Mouse (Mus musculus) heart, adult 18-20 months (tissue): Measurements from ENCODE around the gene Fcgr3. TPM values are rescaled to one million over a fixed set of nuclear protein-coding genes. Genes with fewer than 3 reads are reported as not detected.

Experiments
- DNase-seq, 2 experiments: peaks; one replicate each; pipeline ENCODE4 v3.0.0; 2021 to 2022; ENCODE audit warnings: mixed read lengths in 1 of 2
- total RNA-seq, 2 experiments: library from RNA; stranded (reverse); gene quantifications; 2 replicates each; pipeline ENCODE4 v1.2.3; 2021

Fcgr3 gene
- total RNA-seq, 2 experiments from 2014 or later, result 12.7 to 12.9 TPM

DNA sequence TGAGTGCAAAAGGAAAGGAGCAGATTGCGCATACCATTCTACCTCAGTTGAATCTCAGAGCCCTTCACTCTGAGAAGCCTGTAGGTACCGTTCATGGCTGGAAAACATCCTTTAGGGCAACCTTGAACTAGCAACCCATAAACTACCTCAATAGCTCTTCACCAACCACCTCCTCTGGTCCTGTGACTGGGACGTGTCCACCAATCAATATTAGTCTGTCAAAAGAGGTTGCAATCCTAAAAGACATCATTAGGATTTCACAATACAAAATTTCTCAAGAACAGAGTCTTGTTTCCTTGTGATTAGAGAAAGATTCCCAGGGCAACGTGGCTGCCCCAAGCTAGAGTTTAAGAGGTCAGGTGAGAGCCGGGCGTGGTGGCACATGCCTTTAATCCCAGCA, 11.4 kb downstream of the Fcgr3 start:
- no peak for DNase-seq

DNA sequence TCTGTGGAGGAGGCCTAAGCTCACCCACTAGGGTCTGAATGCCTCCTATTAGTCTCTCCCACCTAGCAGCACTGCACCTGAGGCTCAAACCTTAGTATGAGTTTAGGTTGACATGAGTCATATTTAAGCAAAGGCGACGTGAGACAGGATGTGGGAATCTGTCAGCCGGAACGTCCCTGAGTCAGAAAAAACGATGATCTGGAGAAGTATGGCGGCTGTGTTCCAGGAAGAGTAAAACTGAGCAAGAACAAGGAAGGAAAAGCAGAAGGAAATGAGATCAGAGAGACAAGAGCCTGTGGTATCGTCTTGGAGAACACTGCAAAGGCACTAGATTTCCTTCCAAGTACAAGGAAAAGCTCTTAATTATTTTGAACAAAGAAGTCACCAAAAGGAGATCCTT, 14.0 kb downstream of the Fcgr3 start:
- DNase-seq, result peak in 1 of 2 experiments; percentile 29

DNA sequence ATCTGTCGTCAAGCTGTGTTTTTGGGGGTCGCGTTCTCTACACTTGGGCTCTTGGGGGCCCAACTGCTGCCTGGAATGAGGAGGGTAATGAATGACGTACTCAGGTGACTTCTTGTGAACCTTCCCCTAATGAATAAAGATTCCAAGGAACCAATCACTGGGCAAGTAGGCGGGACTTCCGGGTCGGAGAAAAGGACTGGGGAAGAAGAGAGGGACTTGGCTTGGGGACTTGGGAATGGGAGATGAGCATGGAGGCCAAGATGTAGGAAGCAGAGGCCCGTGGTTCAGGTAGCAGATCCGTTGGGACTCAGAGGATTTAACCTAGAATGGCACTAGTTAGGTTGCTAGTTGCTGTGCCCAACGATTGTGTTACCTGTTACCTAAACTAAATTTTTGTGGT, 15.5 kb downstream of the Fcgr3 start:
- no peak for DNase-seq

- no peak for DNase-seq
Observed at GRCm38 (mm10) chr1:171046501-171046900, 18.2 kb downstream of the Fcgr3 start.

DNA sequence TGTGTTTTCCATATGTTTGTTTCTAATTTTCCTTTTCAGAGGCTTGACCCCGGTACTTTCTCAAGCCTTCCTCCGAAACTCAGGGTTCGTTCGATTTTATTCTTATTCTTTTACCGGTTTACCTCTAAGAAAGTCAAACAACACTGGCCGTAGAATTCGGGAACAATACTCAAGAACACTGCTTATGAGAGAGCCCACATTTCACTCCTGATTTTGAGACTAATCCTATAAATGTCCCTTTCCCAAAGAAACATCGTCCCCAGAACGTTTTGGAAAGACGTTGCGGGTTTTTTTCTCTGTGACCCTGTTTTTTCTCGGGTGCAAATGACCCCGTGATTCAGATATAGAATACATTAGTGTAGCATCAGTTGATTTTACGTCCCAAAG, 19.7 kb downstream of the Fcgr3 start:
- no peak for DNase-seq

- DNase-seq, result peak; percentile 91 to 93
Observed at GRCm38 (mm10) chr1:171044365-171045078, 20.2 kb downstream of the Fcgr3 start.

- DNase-seq, result no peak
Observed at GRCm38 (mm10) chr1:171043594-171044153, 21.1 kb downstream of the Fcgr3 start.

- no peak for DNase-seq
Observed at GRCm38 (mm10) chr1:171039880-171040279, 24.9 kb downstream of the Fcgr3 start.

- no peak for DNase-seq
Observed at GRCm38 (mm10) chr1:171039135-171039534, 25.6 kb downstream of the Fcgr3 start.

DNA sequence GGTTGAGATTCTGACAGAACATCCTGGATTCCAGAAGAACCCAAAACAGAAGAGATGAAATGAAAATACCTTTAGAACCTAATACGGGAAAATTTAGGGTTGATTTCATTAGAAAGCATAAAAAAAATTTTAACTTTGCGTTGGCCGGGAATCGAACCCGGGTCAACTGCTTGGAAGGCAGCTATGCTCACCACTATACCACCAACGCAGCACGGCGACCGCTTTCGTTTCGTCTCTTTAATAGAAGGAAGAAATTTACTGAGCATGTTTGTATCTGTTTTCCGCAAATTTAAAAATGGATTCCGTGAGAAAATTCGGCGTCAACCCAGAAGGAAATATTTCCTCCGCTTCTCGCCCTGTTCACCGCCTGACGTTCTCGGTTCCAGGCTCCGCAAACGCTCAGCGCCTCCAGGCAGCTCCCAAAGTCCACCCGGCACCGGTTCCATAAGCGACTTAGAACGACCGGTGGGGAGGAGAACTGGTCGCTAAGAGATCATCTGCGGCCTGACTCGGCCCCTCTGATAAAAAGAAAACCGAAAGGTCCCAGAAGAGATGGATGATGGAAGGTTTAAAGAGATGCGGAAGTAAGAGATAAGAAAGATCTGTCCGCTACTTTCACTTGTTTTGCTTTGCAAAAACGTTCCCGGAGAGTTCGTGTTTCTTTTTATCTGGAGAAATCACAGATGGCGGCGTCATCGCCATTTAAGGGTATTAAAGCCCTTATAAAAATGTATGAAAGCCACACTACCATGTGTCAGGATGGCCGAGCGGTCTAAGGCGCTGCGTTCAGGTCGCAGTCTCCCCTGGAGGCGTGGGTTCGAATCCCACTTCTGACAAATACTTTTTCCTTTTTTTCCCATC, 26.6 kb downstream of the Fcgr3 start:
- DNase-seq, result peak; percentile 84 to 93

- DNase-seq, result peak; percentile 76 to 94
Observed at GRCm38 (mm10) chr1:171036550-171037324, 28.0 kb downstream of the Fcgr3 start.

DNA sequence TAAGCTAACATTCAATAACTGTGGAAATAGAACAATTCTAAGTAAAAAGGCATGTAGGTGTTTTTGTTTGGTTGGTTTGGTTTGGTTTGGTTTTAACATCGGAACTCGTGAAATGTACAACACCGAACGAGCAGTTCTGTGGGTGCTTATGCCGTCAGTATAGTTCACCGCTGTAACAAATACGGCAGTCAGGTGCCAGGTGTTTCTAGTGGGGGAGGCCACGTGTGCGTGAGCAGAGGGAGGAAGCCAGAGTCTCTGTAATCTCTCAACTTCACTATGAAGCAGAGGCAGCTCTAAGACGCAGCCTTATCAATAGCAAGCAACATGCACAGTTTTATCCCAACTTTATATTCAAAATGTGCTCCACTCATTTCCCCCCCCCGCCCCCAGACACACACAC, 29.1 kb downstream of the Fcgr3 start:
- no peak for DNase-seq

- no peak for DNase-seq
Observed at GRCm38 (mm10) chr1:171034201-171034600, 30.5 kb downstream of the Fcgr3 start.

DNA sequence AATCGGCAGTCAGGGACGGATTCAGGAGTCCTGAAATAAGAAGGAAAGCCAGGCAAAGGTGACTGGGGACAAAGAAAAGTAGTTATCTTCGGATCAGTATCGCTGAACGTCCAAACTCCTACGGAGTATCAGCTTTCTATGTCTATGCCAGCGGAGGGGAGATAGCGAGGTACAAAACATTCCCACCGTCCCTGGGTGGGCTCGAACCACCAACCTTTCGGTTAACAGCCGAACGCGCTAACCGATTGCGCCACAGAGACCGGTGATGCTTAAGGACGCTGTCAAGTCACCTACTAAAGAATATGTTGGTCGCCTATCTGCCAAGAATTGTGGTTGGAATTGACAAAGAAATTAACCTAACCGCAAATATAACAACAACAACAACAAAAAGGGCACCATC, 31.0 kb downstream of the Fcgr3 start:
- peak; percentile 89 to 97 for DNase-seq

DNA sequence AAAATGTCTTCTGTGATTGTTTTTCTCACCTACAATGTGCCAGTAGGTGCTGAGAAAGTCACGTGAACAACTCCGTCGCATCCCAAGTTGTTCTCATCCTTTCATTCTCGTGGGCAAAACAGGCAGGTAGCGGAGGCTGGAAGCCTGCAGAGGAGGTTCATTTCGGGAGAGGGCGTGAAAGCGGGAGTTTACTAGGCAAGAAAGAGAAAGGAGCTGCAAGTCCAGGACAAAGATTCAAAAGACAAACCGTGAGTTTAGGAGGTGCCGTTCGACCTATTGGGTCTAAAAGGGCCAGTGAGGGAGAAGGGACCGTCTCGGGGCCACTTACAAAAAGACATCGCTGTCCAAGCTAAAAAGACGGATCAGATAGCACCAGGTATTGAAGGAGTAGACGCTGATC, 31.5 kb downstream of the Fcgr3 start:
- DNase-seq, result no peak

- no peak for DNase-seq
Observed at GRCm38 (mm10) chr1:171032691-171033090, 32.0 kb downstream of the Fcgr3 start.

DNA sequence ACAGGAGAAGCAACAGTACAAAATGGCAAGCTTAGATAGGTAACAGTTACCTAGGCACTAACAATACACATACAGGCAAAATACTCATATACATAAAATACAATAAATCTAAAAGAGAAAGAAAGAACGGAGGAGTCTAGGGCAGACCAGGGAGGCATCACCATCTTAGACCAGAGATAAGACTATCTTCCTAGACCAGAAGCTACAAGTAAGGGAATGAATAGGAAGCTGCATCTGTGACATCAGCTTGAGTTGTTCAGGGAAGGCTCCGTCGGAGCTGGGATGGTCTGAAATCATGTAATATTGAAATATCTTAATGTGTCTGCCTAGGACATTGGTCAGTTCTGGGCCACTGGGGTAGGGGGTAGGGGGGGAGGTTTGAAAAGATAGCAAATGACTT, 33.0 kb downstream of the Fcgr3 start:
- DNase-seq, result no peak

- DNase-seq, result no peak
Observed at GRCm38 (mm10) chr1:171019311-171019950, 45.3 kb downstream of the Fcgr3 start.

DNA sequence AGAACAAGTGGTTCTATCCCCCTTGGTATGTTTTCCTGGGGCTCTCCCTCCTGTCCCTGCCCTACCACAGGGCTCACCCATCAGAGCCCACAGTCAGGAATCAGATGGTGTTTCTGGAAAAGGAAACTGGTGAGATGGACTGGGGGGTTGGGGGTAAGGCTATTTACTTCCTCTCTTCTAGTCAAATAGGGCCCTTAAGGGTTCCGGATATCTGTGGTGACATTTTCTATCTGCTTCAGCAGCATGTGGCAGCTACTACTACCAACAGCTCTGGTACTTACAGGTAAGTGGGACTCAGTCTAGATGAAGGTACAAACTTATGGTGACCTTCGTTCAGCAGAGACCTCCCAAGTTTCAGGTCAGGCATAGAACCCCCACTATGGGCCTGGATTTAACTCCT, 46.0 kb downstream of the Fcgr3 start, which contains the start of gene Fcgr4:
TSS of gene Fcgr4 (plus strand) at position 184 of the 400 bp plus-strand sequence.
- DNase-seq, result no peak

DNA sequence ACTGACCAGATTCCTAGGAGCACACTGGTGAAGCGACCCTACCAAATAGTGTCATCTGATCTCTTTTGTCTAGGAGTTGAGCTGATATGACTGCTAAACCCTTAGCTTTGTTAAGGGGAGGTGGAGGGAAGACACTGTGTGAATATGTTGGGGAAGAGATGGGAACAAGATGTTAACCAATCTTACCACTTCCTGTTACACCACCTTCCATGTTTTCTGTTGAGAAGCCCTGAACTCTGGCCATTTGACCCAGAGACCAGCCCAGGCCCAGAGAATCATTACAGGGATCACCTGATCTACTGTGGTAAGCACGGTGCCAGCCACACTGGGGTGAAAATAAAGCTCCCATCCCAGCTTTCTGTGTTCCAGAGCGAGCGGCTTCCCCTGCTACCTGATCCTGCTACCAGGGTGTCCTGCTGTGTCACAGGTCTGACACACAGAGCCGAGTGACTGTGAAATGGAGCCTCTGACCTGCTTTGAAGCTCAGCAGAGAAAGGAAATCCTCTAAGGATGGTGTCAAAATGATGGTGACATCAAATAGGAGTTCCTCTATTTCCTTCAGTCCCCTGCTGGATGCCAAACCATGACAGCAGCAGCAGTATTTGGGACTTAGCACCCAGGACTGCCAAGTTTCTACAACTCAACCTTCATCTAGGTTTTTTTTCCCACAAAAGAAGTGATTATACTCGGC, 47.1 kb downstream of the Fcgr3 start:
- DNase-seq, result no peak

GRCm38 (mm10) chr1:171016676-171017356, 47.9 kb downstream of the Fcgr3 start:
- no peak for DNase-seq
